Mouse (Mus musculus) MEL (cell line): ENCODE measurements around the gene BC051142. TPM values are rescaled to one million over a fixed set of nuclear protein-coding genes. Genes with fewer than 3 reads are reported as not detected.
"Not testable (repeated sequence)": the region's sequence is repeated elsewhere in the genome, so short reads cannot be mapped to it uniquely, and the experiment has no call there.

Experiments
- DNase-seq: peaks from one replicate; pipeline ENCODE4 v3.0.0; 2011; ENCODE audit warnings: low read depth, low spot score
- H3K27ac ChIP-seq: 2 replicates; pipeline ENCODE4 v1.5.1; 2012; ENCODE audit warnings: low read depth, mild to moderate bottlenecking, control low read depth, low read length, moderate library complexity; ENCODE audit not compliant: control insufficient read depth
- H3K27me3 ChIP-seq, 2 experiments: fragments of 150-350 bp in 1 of 2; sonication (generic) in 1 of 2; 2 replicates each; pipeline ENCODE4 v1.6.1; 2012; ENCODE audit warnings: low read length in 2 of 2, mild to moderate bottlenecking in 2 of 2, improper control_type of control experiment in 1 of 2, moderate library complexity in 1 of 2; ENCODE audit not compliant: insufficient read depth in 2 of 2, control insufficient read depth in 1 of 2
- H3K36me3 ChIP-seq, 2 experiments: 2 replicates each; pipeline ENCODE4 v1.6.1; 2012 to 2014; ENCODE audit warnings: low read length in 2 of 2, improper control_type of control experiment in 1 of 2, inconsistent platforms in 1 of 2, mild to moderate bottlenecking in 1 of 2; ENCODE audit not compliant: insufficient read depth in 2 of 2, control insufficient read depth in 1 of 2
- H3K4me1 ChIP-seq, 2 experiments: fragments of 150-350 bp in 1 of 2; sonication (generic) in 1 of 2; 2 replicates each; pipeline ENCODE4 v1.6.1; 2012; ENCODE audit warnings: low read length in 2 of 2, improper control_type of control experiment in 1 of 2, mild to moderate bottlenecking in 1 of 2; ENCODE audit not compliant: insufficient read depth in 2 of 2, control insufficient read depth in 1 of 2
- H3K4me3 ChIP-seq, 2 experiments: fragments of 150-350 bp in 1 of 2; sonication (generic) in 1 of 2; 2 replicates each; pipeline ENCODE4 v1.5.1; 2012; ENCODE audit warnings: low read depth in 2 of 2, low read length in 2 of 2, mild to moderate bottlenecking in 2 of 2, moderate library complexity in 2 of 2, control low read depth in 1 of 2, improper control_type of control experiment in 1 of 2; ENCODE audit not compliant: control insufficient read depth in 1 of 2, insufficient read depth in 1 of 2
- H3K79me2 ChIP-seq: 2 replicates; pipeline ENCODE4 v1.6.1; 2012; ENCODE audit warnings: mild to moderate bottlenecking, low read length, moderate library complexity; ENCODE audit not compliant: control insufficient read depth, poor library complexity, insufficient read depth
- H3K9ac ChIP-seq: 2 replicates; pipeline ENCODE4 v1.6.1; 2012; ENCODE audit warnings: low read depth, mild to moderate bottlenecking, control low read depth, low read length, moderate library complexity; ENCODE audit not compliant: control insufficient read depth, poor library complexity, severe bottlenecking
- H3K9me3 ChIP-seq: fragments of 150-350 bp; sonication (generic); replicated peaks from 2 replicates; pipeline ENCODE4 v1.6.1; 2012; ENCODE audit warnings: mild to moderate bottlenecking, low read length, improper control_type of control experiment, moderate library complexity; ENCODE audit not compliant: insufficient read depth
- BHLHE40 ChIP-seq: IDR thresholded peaks from 2 replicates; pipeline ENCODE4 v1.6.1; 2012; ENCODE audit warnings: low read depth, mild to moderate bottlenecking, inconsistent platforms, low read length, improper control_type of control experiment, borderline replicate concordance
- CHD1 ChIP-seq: IDR thresholded peaks from 2 replicates; pipeline ENCODE4 v1.6.1; 2012; ENCODE audit warnings: low read depth, mild to moderate bottlenecking, inconsistent platforms, low read length, improper control_type of control experiment
- CHD2 ChIP-seq: IDR thresholded peaks from 2 replicates; pipeline ENCODE4 v1.6.1; 2011; ENCODE audit warnings: low read length, improper control_type of control experiment
- E2F4 ChIP-seq: IDR thresholded peaks from 2 replicates; pipeline ENCODE4 v1.6.1; 2011; ENCODE audit warnings: low read depth, low read length, improper control_type of control experiment, borderline replicate concordance
- ELF1 ChIP-seq: IDR thresholded peaks from 2 replicates; pipeline ENCODE4 v1.6.1; 2014; ENCODE audit warnings: low read depth, mild to moderate bottlenecking, inconsistent platforms, low read length, improper control_type of control experiment, moderate library complexity
- GATA1 ChIP-seq: IDR thresholded peaks from 2 replicates; pipeline ENCODE4 v1.6.1; 2011; ENCODE audit warnings: low read depth, low read length, improper control_type of control experiment
- HCFC1 ChIP-seq: IDR thresholded peaks from 2 replicates; pipeline ENCODE4 v1.6.1; 2012; ENCODE audit warnings: low read depth, mild to moderate bottlenecking, inconsistent platforms, low read length, improper control_type of control experiment, moderate library complexity
- JUND ChIP-seq: IDR thresholded peaks from 2 replicates; pipeline ENCODE4 v1.6.1; 2011; ENCODE audit warnings: low read depth, mild to moderate bottlenecking, improper control_type of control experiment, low read length
- MAZ ChIP-seq: IDR thresholded peaks from 2 replicates; pipeline ENCODE4 v1.6.1; 2012; ENCODE audit warnings: low read depth, mild to moderate bottlenecking, inconsistent platforms, low read length, improper control_type of control experiment
- MEF2A ChIP-seq: IDR thresholded peaks from 2 replicates; pipeline ENCODE4 v1.6.1; 2014; ENCODE audit warnings: low read depth, mild to moderate bottlenecking, inconsistent platforms, low read length, improper control_type of control experiment; ENCODE audit not compliant: poor library complexity, insufficient replicate concordance, severe bottlenecking; ENCODE audit errors: extremely low read depth
- MXI1 ChIP-seq: IDR thresholded peaks from 2 replicates; pipeline ENCODE4 v1.6.1; 2011; ENCODE audit warnings: mild to moderate bottlenecking, low read depth, low read length, improper control_type of control experiment
- MYB ChIP-seq: IDR thresholded peaks from 2 replicates; pipeline ENCODE4 v1.6.1; 2011; ENCODE audit warnings: mild to moderate bottlenecking, low read depth, low read length, improper control_type of control experiment
- NRF1 ChIP-seq: IDR thresholded peaks from 2 replicates; pipeline ENCODE4 v1.6.1; 2014; ENCODE audit warnings: low read depth, mild to moderate bottlenecking, inconsistent platforms, low read length, improper control_type of control experiment, moderate library complexity; ENCODE audit not compliant: poor library complexity, insufficient read depth, severe bottlenecking
- POLR2A ChIP-seq, 2 experiments: IDR thresholded peaks; 2 replicates each; pipeline ENCODE4 v1.6.1; 2011 to 2012; ENCODE audit warnings: low read length in 2 of 2, mild to moderate bottlenecking in 2 of 2, control low read depth in 1 of 2, improper control_type of control experiment in 1 of 2, low read depth in 1 of 2, moderate library complexity in 1 of 2; ENCODE audit not compliant: control insufficient read depth in 1 of 2, insufficient read depth in 1 of 2, poor library complexity in 1 of 2
- POLR2AphosphoS5 ChIP-seq: IDR thresholded peaks from 2 replicates; pipeline ENCODE4 v1.6.1; 2012; ENCODE audit warnings: low read depth, borderline replicate concordance, mild to moderate bottlenecking, inconsistent platforms, low read length, moderate library complexity, mixed read lengths
- RAD21 ChIP-seq: IDR thresholded peaks from 2 replicates; pipeline ENCODE4 v1.6.1; 2011; ENCODE audit warnings: mild to moderate bottlenecking, low read depth, low read length, improper control_type of control experiment
- SMC3 ChIP-seq: IDR thresholded peaks from 2 replicates; pipeline ENCODE4 v1.6.1; 2011; ENCODE audit warnings: low read depth, low read length, improper control_type of control experiment
- TCF12 ChIP-seq: IDR thresholded peaks from 2 replicates; pipeline ENCODE4 v1.6.1; 2014; ENCODE audit warnings: low read depth, mild to moderate bottlenecking, inconsistent platforms, low read length, improper control_type of control experiment, moderate library complexity
- USF1 ChIP-seq: IDR thresholded peaks from 2 replicates; pipeline ENCODE4 v1.6.1; 2014; ENCODE audit warnings: low read depth, mild to moderate bottlenecking, inconsistent platforms, low read length, improper control_type of control experiment, moderate library complexity
- USF2 ChIP-seq, 2 experiments: IDR thresholded peaks; 2 replicates each; pipeline ENCODE4 v1.6.1; 2011 to 2012; ENCODE audit warnings: improper control_type of control experiment in 2 of 2, low read length in 2 of 2, borderline replicate concordance in 1 of 2, inconsistent platforms in 1 of 2, low read depth in 1 of 2, mild to moderate bottlenecking in 1 of 2; ENCODE audit not compliant: insufficient read depth in 1 of 2
- ZKSCAN1 ChIP-seq: IDR thresholded peaks from 2 replicates; pipeline ENCODE4 v1.6.1; 2012; ENCODE audit warnings: low read depth, mild to moderate bottlenecking, inconsistent platforms, low read length, improper control_type of control experiment, moderate library complexity
- ZNF384 ChIP-seq: IDR thresholded peaks from 2 replicates; pipeline ENCODE4 v1.6.1; 2012; ENCODE audit warnings: low read depth, mild to moderate bottlenecking, inconsistent platforms, low read length, improper control_type of control experiment
- polyA plus RNA-seq, 2 experiments: library from polyadenylated mRNA; stranded (reverse) in 1 of 2; unstranded in 1 of 2; fragments of >175 nt in 1 of 2; fragments of >200 nt in 1 of 2; gene quantifications; 2 replicates each; pipeline versions ENCODE4 v1.2.1 to v1.2.4; 2012; ENCODE audit warnings: low replicate concordance in 2 of 2, low read depth in 1 of 2; ENCODE audit not compliant: insufficient read length in 2 of 2, insufficient read depth in 1 of 2, missing spikeins in 1 of 2
- total RNA-seq: library from RNA; depleted of rRNA; stranded (reverse); fragments of 300-350 nt; gene quantifications from 2 replicates; pipeline ENCODE4 v1.2.3, GENCODE M21; 2012

BC051142 gene
- total and polyA plus RNA-seq, 3 experiments = 0.06 TPM; not detected in 2

GRCm38 (mm10) chr17:34475060-34475459, 76.4 kb downstream of the BC051142 start:
- TF ChIP-seq CHD1 (no peak), HCFC1 (no peak), ELF1 (no peak), ZKSCAN1 (no peak), CHD2 (no peak), USF2 (IDR thresholded peaks at IDR 0.05; ENCODE audit: borderline replicate concordance in 1 of 2, insufficient read depth in 1 of 2, low read depth in 1 of 2, low read length in 2 of 2) (no peak), GATA1 (no peak), NRF1 (no peak), MXI1 (no peak), E2F4 (no peak), BHLHE40 (no peak)
- H3K4me3 ChIP-seq = no peak overlapping the region
- H3K9ac ChIP-seq = no peak overlapping the region
- H3K4me1 ChIP-seq = no peaks in the 10 kb centered on the region
- no peaks in the 10 kb centered on the region for H3K36me3 ChIP-seq
- no peak overlapping the region for H3K27ac ChIP-seq
- no peaks in the 10 kb centered on the region for H3K9me3 ChIP-seq
- H3K27me3 ChIP-seq = 0 out of 4 replicates have a peak, but pooled peaks cover 0 to under 1% of the 10 kb centered on the region in 2 experiments
- no peaks in the 10 kb centered on the region for H3K79me2 ChIP-seq
- no peak for DNase-seq

GRCm38 (mm10) chr17:34476427-34476826, 77.8 kb downstream of the BC051142 start:
- no peak overlapping the region for H3K27ac ChIP-seq
- H3K9me3 ChIP-seq = no peaks in the 10 kb centered on the region
- TF ChIP-seq MEF2A (no peak), SMC3 (no peak), JUND (no peak), MYB (no peak), CHD1 (no peak), RAD21 (no peak), USF1 (no peak), MAZ (no peak), POLR2AphosphoS5 (no peak), TCF12 (no peak), POLR2A (IDR thresholded peaks at IDR 0.05; ENCODE audit: control insufficient read depth in 1 of 2, insufficient read depth in 1 of 2, low read depth in 1 of 2, low read length in 2 of 2, poor library complexity in 1 of 2) (no peak), ZNF384 (no peak)
- H3K4me3 ChIP-seq = no peak overlapping the region
- H3K4me1 ChIP-seq = no peaks in the 10 kb centered on the region
- no peaks in the 10 kb centered on the region for H3K27me3 ChIP-seq
- no peak for DNase-seq
- H3K9ac ChIP-seq = no peak overlapping the region
- H3K36me3 ChIP-seq = no peaks in the 10 kb centered on the region
- no peaks in the 10 kb centered on the region for H3K79me2 ChIP-seq

GRCm38 (mm10) chr17:34477238-34478013, 78.8 kb downstream of the BC051142 start, which contains the start of gene Btnl4:
Gene Btnl4 (minus strand): TSS chr17:34477318.
- H3K27me3 ChIP-seq, H3K4me3 ChIP-seq, H3K36me3 ChIP-seq, H3K27ac ChIP-seq, H3K79me2 ChIP-seq, H3K9me3 ChIP-seq, DNase-seq, H3K4me1 ChIP-seq, H3K9ac ChIP-seq: not testable (repeated sequence)
